Mouse (Mus musculus): ENCODE measurements around the gene Tfr2. TPM values are rescaled to one million over a fixed set of nuclear protein-coding genes. Genes with fewer than 3 reads are reported as not detected.

Tfr2 gene
- not detected for total RNA-seq (2021)
- long read RNA-seq, experiment 1, partial matches to known transcripts, result 1 of 1 reads
- long read RNA-seq, experiment 1, other reads (novel, unspliced or antisense), result 0 of 1 reads
- long read RNA-seq, experiment 2, result 0 reads

- DNase-seq, result no peak
These were observed at the start of gene Tfr2 for GRCm38 (mm10) chr5:137569665-137570064. Gene Tfr2 (plus strand): TSS chr5:137569840.

- DNase-seq, result no peak
These were observed 47.8 kb upstream of the Tfr2 start for GRCm38 (mm10) chr5:137521861-137522260.

GRCm38 (mm10) chr5:137522711-137523110, 46.9 kb upstream of the Tfr2 start:
- no peak for DNase-seq

- DNase-seq, result no peak
These were observed 46.0 kb upstream of the Tfr2 start for GRCm38 (mm10) chr5:137523396-137524250.

- DNase-seq, result no peak
These were observed 45.5 kb upstream of the Tfr2 start for GRCm38 (mm10) chr5:137524251-137524515.

- no peak for DNase-seq
These were observed 45.0 kb upstream of the Tfr2 start for GRCm38 (mm10) chr5:137524671-137525070.

GRCm38 (mm10) chr5:137525511-137525910, 44.1 kb upstream of the Tfr2 start:
- no peak for DNase-seq

- DNase-seq, result no peak
These were observed 43.3 kb upstream of the Tfr2 start for GRCm38 (mm10) chr5:137526192-137526936.

- no peak for DNase-seq
These were observed 42.2 kb upstream of the Tfr2 start for GRCm38 (mm10) chr5:137527413-137527812.

- DNase-seq, result no peak
These were observed 41.2 kb upstream of the Tfr2 start for GRCm38 (mm10) chr5:137528247-137528968.

- no peak for DNase-seq
These were observed 40.2 kb upstream of the Tfr2 start for GRCm38 (mm10) chr5:137529221-137529995.

- no peak for DNase-seq
These were observed 39.6 kb upstream of the Tfr2 start for GRCm38 (mm10) chr5:137530075-137530474.

GRCm38 (mm10) chr5:137530588-137531413, 38.8 kb upstream of the Tfr2 start:
- DNase-seq, result peak; percentile 74

GRCm38 (mm10) chr5:137531414-137532130, 38.1 kb upstream of the Tfr2 start:
- peak; percentile 68 for DNase-seq

- DNase-seq, result no peak
These were observed 37.4 kb upstream of the Tfr2 start for GRCm38 (mm10) chr5:137532131-137532807.

- no peak for DNase-seq
These were observed 36.9 kb upstream of the Tfr2 start for GRCm38 (mm10) chr5:137532808-137533116.

GRCm38 (mm10) chr5:137533117-137533827, 36.4 kb upstream of the Tfr2 start, which contains the start of the genes Epo and Gnb2:
Gene Epo (minus strand): TSS chr5:137533242.
Gene Gnb2 (minus strand): TSS chr5:137533510.
- peak; percentile 99 for DNase-seq

GRCm38 (mm10) chr5:137534762-137535161, 34.9 kb upstream of the Tfr2 start:
- DNase-seq, result no peak

- DNase-seq, result no peak
These were observed 34.3 kb upstream of the Tfr2 start for GRCm38 (mm10) chr5:137535318-137535717.

Data from gastrocnemius, postnatal 25 days (tissue).